Mouse (Mus musculus) hindbrain, embryonic 13.5 days (tissue): ENCODE results near the gene Coro1a. TPM values are rescaled to one million over a fixed set of nuclear protein-coding genes. Genes with fewer than 3 reads are reported as not detected.

Experiments
- polyA plus RNA-seq: library from polyadenylated mRNA; unstranded; fragments of >200 nt; fragmentation: Nextera tagmentation; extraction: Ambion mirVana; gene quantifications from 2 replicates; pipeline ENCODE4 v1.2.1, GENCODE M21; 2015

The Coro1a gene
- polyA plus RNA-seq, 1 experiment from 2014 or later = 81.4 TPM

Other genes with a start within 250 kb of the Coro1a start
- 1.5 and 4.1 TPM in 2 replicates for gene Atp2a1, start 244.7 kb downstream of the Coro1a start, polyA plus RNA-seq
- gene Sh2b1, start 232.4 kb downstream of the Coro1a start, polyA plus RNA-seq = 63.7 and 64.5 TPM in 2 replicates
- 118 and 120 TPM in 2 replicates for gene Tufm, start 220.4 kb downstream of the Coro1a start, polyA plus RNA-seq
- gene Atxn2l, start 204.3 kb downstream of the Coro1a start, polyA plus RNA-seq = 61.6 and 65.4 TPM in 2 replicates
- 205 and 210 TPM in 2 replicates for gene Eif3c, start 141.4 kb downstream of the Coro1a start, polyA plus RNA-seq
- gene Apobr, start 122.8 kb downstream of the Coro1a start, polyA plus RNA-seq = 0.66 and 0.68 TPM in 2 replicates
- gene Cln3, start 122.0 kb downstream of the Coro1a start, polyA plus RNA-seq = 31.1 and 35.2 TPM in 2 replicates
- not detected in 2 replicates for gene Il27, start 112.8 kb downstream of the Coro1a start, polyA plus RNA-seq
- gene Nupr1, start 76.9 kb downstream of the Coro1a start, polyA plus RNA-seq = 8.8 and 9.8 TPM in 2 replicates
- 53.4 and 56.5 TPM in 2 replicates for gene Sgf29, start 58.5 kb downstream of the Coro1a start, polyA plus RNA-seq
- 1.4 and 1.6 TPM in 2 replicates for gene Sult1a1, start 31.4 kb downstream of the Coro1a start, polyA plus RNA-seq
- 149 and 154 TPM in 2 replicates for gene Bola2, start 12.4 kb downstream of the Coro1a start, polyA plus RNA-seq
- 20.9 and 22.2 TPM in 2 replicates for gene Slx1b, start 12.0 kb downstream of the Coro1a start, polyA plus RNA-seq
- gene Mapk3, start 51.8 kb upstream of the Coro1a start, polyA plus RNA-seq = 94.2 and 95.8 TPM in 2 replicates
- gene Gdpd3, start 58.5 kb upstream of the Coro1a start, polyA plus RNA-seq = 2.0 and 2.3 TPM in 2 replicates
- 173 and 179 TPM in 2 replicates for gene Ypel3, start 69.2 kb upstream of the Coro1a start, polyA plus RNA-seq
- gene Tbx6, start 73.7 kb upstream of the Coro1a start, polyA plus RNA-seq = 0.32 and 0.84 TPM in 2 replicates
- 196 and 214 TPM in 2 replicates for gene Ppp4c, start 84.7 kb upstream of the Coro1a start, polyA plus RNA-seq
- gene Fam57b, start 89.9 kb upstream of the Coro1a start, polyA plus RNA-seq = 52.1 and 55.6 TPM in 2 replicates
- gene 4930451I11Rik, start 123.9 kb upstream of the Coro1a start, polyA plus RNA-seq = not detected in 2 replicates
- gene Doc2a, start 139.6 kb upstream of the Coro1a start, polyA plus RNA-seq = 7.1 and 9.3 TPM in 2 replicates
- gene Hirip3, start 154.2 kb upstream of the Coro1a start, polyA plus RNA-seq = 20.2 and 25.7 TPM in 2 replicates
- gene Ino80e, start 154.6 kb upstream of the Coro1a start, polyA plus RNA-seq = 81.8 and 89.4 TPM in 2 replicates
- 57.2 and 57.4 TPM in 2 replicates for gene Taok2, start 176.9 kb upstream of the Coro1a start, polyA plus RNA-seq
- gene Tmem219, start 215.1 kb upstream of the Coro1a start, polyA plus RNA-seq = 26.3 and 28.4 TPM in 2 replicates
- gene Kctd13, start 221.1 kb upstream of the Coro1a start, polyA plus RNA-seq = 98.7 and 101 TPM in 2 replicates
- 6.1 and 6.4 TPM in 2 replicates for gene Asphd1, start 241.8 kb upstream of the Coro1a start, polyA plus RNA-seq
- gene Sez6l2, start 242.8 kb upstream of the Coro1a start, polyA plus RNA-seq = 32.7 and 36.7 TPM in 2 replicates